Mouse (Mus musculus): Measurements from ENCODE around the gene Aip.

DNA sequence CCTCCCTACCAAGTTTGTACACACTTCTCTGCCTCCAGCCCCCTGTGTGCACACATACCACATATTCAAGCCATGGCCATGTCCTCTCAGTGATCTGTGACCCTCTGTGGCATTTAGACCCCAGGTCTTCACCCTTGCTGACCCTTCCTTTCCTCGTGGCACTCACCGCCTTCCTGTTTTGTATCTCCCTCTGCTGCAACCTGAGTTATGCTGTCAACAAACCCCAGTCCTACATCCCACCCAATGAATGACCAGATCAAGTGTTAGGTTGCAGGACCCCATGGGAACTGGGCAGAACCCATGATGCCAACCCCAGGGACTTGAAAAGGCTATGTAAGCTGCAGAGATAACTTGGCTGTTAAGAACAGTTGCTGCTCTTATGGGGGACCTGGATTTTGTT, 23.6 kb downstream of the Aip start:
- TF ChIP-seq ZC3H11A (IDR thresholded peaks at IDR 0.05; ENCODE audit: borderline replicate concordance, low read depth, low read length) = no peak
- no peak for TF ChIP-seq HCFC1 (IDR thresholded peaks at IDR 0.05; ENCODE audit: borderline replicate concordance, insufficient read depth, low read length)
- no peak for TF ChIP-seq MAFK (IDR thresholded peaks at IDR 0.05; ENCODE audit: insufficient read depth, low read depth, low read length)
